Mouse (Mus musculus) liver, postnatal 0 days (tissue): ENCODE results near the gene Smyd1.

Source experiments
- CTCF ChIP-seq: sonication (generic); IDR thresholded peaks from 2 replicates; pipeline ENCODE4 v1.5.1; 2016; ENCODE audit warnings: antibody characterized with exemption, low read depth
- EP300 ChIP-seq: IDR thresholded peaks from 2 replicates; pipeline ENCODE4 v1.6.1; 2016; ENCODE audit warnings: antibody characterized with exemption, low read depth, mild to moderate bottlenecking

GRCm38 (mm10) chr6:71295303-71295702 is 26.7 kb downstream of the Smyd1 start:
- TF ChIP-seq CTCF (peak; percentile 31; the same call in 1 of the 2 replicates), EP300 (no peak)
